Mouse (Mus musculus) heart, embryonic 14.5 days (tissue): Measurements from ENCODE around the gene A3galt2. TPM values are rescaled to one million over a fixed set of nuclear protein-coding genes. Genes with fewer than 3 reads are reported as not detected.

Source experiments
- ATAC-seq: fragments of 200-750 bp; cut with Nextera tagmentation; 2 replicates; pipeline ENCODE4 v1.8.0; 2017; ENCODE audit warnings: low read depth, moderate TSS enrichment; ENCODE audit not compliant: insufficient number of reproducible peaks, insufficient read depth, low FRiP score
- H3K27ac ChIP-seq, 2 experiments: fragments of 200-500 bp in 1 of 2; fragments of 300-500 bp in 1 of 2; sonication (generic) in 1 of 2; replicated peaks in 1 of 2; 2 replicates each; pipeline ENCODE4 v1.5.1; 2012 to 2014; ENCODE audit warnings: low read depth in 2 of 2, low read length in 2 of 2, control low read depth in 1 of 2, mild to moderate bottlenecking in 1 of 2, mixed read lengths in 1 of 2; ENCODE audit not compliant: control insufficient read depth in 1 of 2, insufficient read depth in 1 of 2
- H3K27me3 ChIP-seq: fragments of 300-500 bp; sonication (generic); 2 replicates; pipeline ENCODE4 v1.6.1; 2014; ENCODE audit warnings: mild to moderate bottlenecking, low read length, control low read depth; ENCODE audit not compliant: control insufficient read depth, insufficient read depth
- H3K36me3 ChIP-seq: fragments of 300-500 bp; sonication (generic); 2 replicates; pipeline ENCODE4 v1.6.1; 2014; ENCODE audit warnings: mild to moderate bottlenecking, control low read depth, low read length, mixed read lengths; ENCODE audit not compliant: control insufficient read depth, insufficient read depth
- H3K4me1 ChIP-seq, 2 experiments: fragments of 200-500 bp in 1 of 2; fragments of 300-500 bp in 1 of 2; sonication (generic) in 1 of 2; 2 replicates each; pipeline ENCODE4 v1.6.1; 2012 to 2014; ENCODE audit warnings: low read length in 2 of 2, control low read depth in 1 of 2, mixed read lengths in 1 of 2; ENCODE audit not compliant: control insufficient read depth in 2 of 2, insufficient read depth in 2 of 2
- H3K4me2 ChIP-seq: fragments of 300-500 bp; sonication (generic); 2 replicates; pipeline ENCODE4 v1.6.1; 2014; ENCODE audit warnings: mild to moderate bottlenecking, low read length
- H3K4me3 ChIP-seq, 2 experiments: fragments of 200-500 bp in 1 of 2; fragments of 300-500 bp in 1 of 2; sonication (generic) in 1 of 2; 2 replicates each; pipeline ENCODE4 v1.5.1; 2012 to 2014; ENCODE audit warnings: low read length in 2 of 2, mild to moderate bottlenecking in 2 of 2, control low read depth in 1 of 2, low read depth in 1 of 2, moderate library complexity in 1 of 2; ENCODE audit not compliant: control insufficient read depth in 1 of 2, insufficient read depth in 1 of 2
- H3K9ac ChIP-seq: fragments of 300-500 bp; sonication (generic); 2 replicates; pipeline ENCODE4 v1.6.1; 2014; ENCODE audit warnings: mild to moderate bottlenecking, low read length
- H3K9me3 ChIP-seq: fragments of 300-500 bp; sonication (generic); 2 replicates; pipeline ENCODE4 v1.6.1; 2016; ENCODE audit warnings: low read length, control low read depth; ENCODE audit not compliant: control insufficient read depth
- WGBS: fragments of 180-500 bp; shearing (Covaris S2); extraction: QIAGEN DNeasy Blood & Tissue Kit; methylation state at CpG from one replicate; pipeline ENCODE4 v1.1.7; 2014; 5-methylcytosine and 5-hydroxymethylcytosine counted together
- polyA plus RNA-seq: library from polyadenylated mRNA; unstranded; fragments of >200 nt; fragmentation: Nextera tagmentation; extraction: Ambion mirVana; gene quantifications from 2 replicates; pipeline ENCODE4 v1.2.1, GENCODE M21; 2014

Gene A3galt2
- polyA plus RNA-seq, 1 experiment from 2014 or later, result 0.12 TPM

- Histone ChIP-seq H3K36me3 (no peaks in the 10 kb centered on the region), H3K9me3 (no peaks in the 10 kb centered on the region), H3K4me3 (no peak overlapping the region), H3K4me2 (no peak overlapping the region), H3K9ac (no peak overlapping the region), H3K27ac (no peak overlapping the region), H3K4me1 (peaks cover 25% of the 10 kb centered on the region in 2 experiments), H3K27me3 (no peaks in the 10 kb centered on the region)
- no peak for ATAC-seq
- WGBS, result 78% methylated on average over 9 of the region's 9 CpGs
Observed at GRCm38 (mm10) chr4:128721061-128721648, 34.0 kb upstream of the A3galt2 start.

GRCm38 (mm10) chr4:128721761-128722160 is 33.4 kb upstream of the A3galt2 start:
- Histone ChIP-seq H3K27me3 (no peaks in the 10 kb centered on the region), H3K4me2 (no peak overlapping the region), H3K9me3 (no peaks in the 10 kb centered on the region), H3K36me3 (no peaks in the 10 kb centered on the region), H3K4me1 (peaks cover 24 to 25% of the 10 kb centered on the region in 2 experiments), H3K4me3 (no peak overlapping the region), H3K27ac (no peak overlapping the region), H3K9ac (no peak overlapping the region)
- WGBS, result 84% methylated on average over 4 of the region's 4 CpGs
- ATAC-seq, result no peak

- no peak overlapping the region for H3K4me3 ChIP-seq
- H3K4me2 ChIP-seq, result no peak overlapping the region
- no peak for ATAC-seq
- no peak overlapping the region for H3K27ac ChIP-seq
- H3K9me3 ChIP-seq, result no peaks in the 10 kb centered on the region
- H3K36me3 ChIP-seq, result no peaks in the 10 kb centered on the region
- no peaks in the 10 kb centered on the region for H3K27me3 ChIP-seq
- H3K4me1 ChIP-seq, result peaks cover 27 to 28% of the 10 kb centered on the region in 2 experiments
- H3K9ac ChIP-seq, result no peak overlapping the region
- WGBS, result 83% methylated on average over 8 of the region's 8 CpGs
Observed at GRCm38 (mm10) chr4:128722932-128723331, 32.2 kb upstream of the A3galt2 start.

GRCm38 (mm10) chr4:128723431-128723830 is 31.7 kb upstream of the A3galt2 start:
- Histone ChIP-seq H3K27ac (peak overlapping the region in 1 of 2 experiments; percentile 49; a peak in 2 of 4 replicates), H3K36me3 (no peaks in the 10 kb centered on the region), H3K27me3 (no peaks in the 10 kb centered on the region), H3K9me3 (no peaks in the 10 kb centered on the region), H3K4me2 (no peak overlapping the region), H3K9ac (no peak overlapping the region), H3K4me1 (peaks cover 27 to 29% of the 10 kb centered on the region in 2 experiments), H3K4me3 (no peak overlapping the region)
- WGBS, result 77% methylated on average over 13 of the region's 13 CpGs
- no peak for ATAC-seq

- ATAC-seq, result 0 out of 2 replicates have a peak, but pooled peaks have one; percentile 15
- H3K4me2 ChIP-seq, result no peak overlapping the region
- peaks cover 29 to 35% of the 10 kb centered on the region in 2 experiments for H3K4me1 ChIP-seq
- H3K36me3 ChIP-seq, result no peaks in the 10 kb centered on the region
- 18% methylated on average over 7 of the region's 7 CpGs for WGBS
- H3K4me3 ChIP-seq, result no peak overlapping the region
- H3K9me3 ChIP-seq, result no peaks in the 10 kb centered on the region
- no peak overlapping the region for H3K9ac ChIP-seq
- H3K27ac ChIP-seq, result peak overlapping the region; percentile 12 to 49; a peak in 3 of 4 replicates
- H3K27me3 ChIP-seq, result no peaks in the 10 kb centered on the region
Observed at GRCm38 (mm10) chr4:128724059-128724458, 31.1 kb upstream of the A3galt2 start.

GRCm38 (mm10) chr4:128727019-128727720 is 28.0 kb upstream of the A3galt2 start:
- WGBS, result 4% methylated on average over 53 of the region's 68 CpGs
- peak; percentile 88 for ATAC-seq

GRCm38 (mm10) chr4:128727721-128728430 is 27.3 kb upstream of the A3galt2 start:
- no peaks in the 10 kb centered on the region for H3K9me3 ChIP-seq
- 1% methylated on average over 65 of the region's 65 CpGs for WGBS
- peak overlapping the region; percentile 84 for H3K4me2 ChIP-seq
- H3K4me1 ChIP-seq, result peaks cover 29 to 56% of the 10 kb centered on the region in 2 experiments
- no peaks in the 10 kb centered on the region for H3K27me3 ChIP-seq
- H3K9ac ChIP-seq, result peak overlapping the region; percentile 96
- peak overlapping the region; percentile 83 to 94 for H3K27ac ChIP-seq
- H3K4me3 ChIP-seq, result peak overlapping the region; percentile 66 to 97
- H3K36me3 ChIP-seq, result peaks cover 12% of the 10 kb centered on the region
- peak; percentile 64 for ATAC-seq

More at GRCm38 (mm10) chr4:128727019-128727720, 28.0 kb upstream of the A3galt2 start:
- peak overlapping the region; percentile 96 for H3K9ac ChIP-seq
- H3K4me3 ChIP-seq, result peak overlapping the region; percentile 66 to 97
- H3K27ac ChIP-seq, result peak overlapping the region; percentile 83 to 94
- H3K9me3 ChIP-seq, result no peaks in the 10 kb centered on the region
- peaks cover 27 to 49% of the 10 kb centered on the region in 2 experiments for H3K4me1 ChIP-seq
- H3K27me3 ChIP-seq, result no peaks in the 10 kb centered on the region
- H3K36me3 ChIP-seq, result peaks cover 12% of the 10 kb centered on the region
- peak overlapping the region; percentile 84 for H3K4me2 ChIP-seq
